Mouse (Mus musculus) heart, embryonic 10.5 days (tissue): Measurements from ENCODE around the gene Stpg3. TPM values are rescaled to one million over a fixed set of nuclear protein-coding genes. Genes with fewer than 3 reads are reported as not detected.

Experiments
- DNase-seq: peaks from one replicate; pipeline ENCODE4 v3.0.0-alpha.2; 2017; ENCODE audit warnings: low spot score
- H3K27ac ChIP-seq: fragments of 300-500 bp; sonication (generic); 2 replicates; pipeline ENCODE4 v1.5.1; 2016; ENCODE audit warnings: mild to moderate bottlenecking
- H3K27me3 ChIP-seq: fragments of 300-500 bp; sonication (generic); 2 replicates; pipeline ENCODE4 v1.6.1; 2016; ENCODE audit warnings: mild to moderate bottlenecking; ENCODE audit not compliant: poor library complexity, insufficient read depth, severe bottlenecking
- H3K36me3 ChIP-seq: fragments of 300-500 bp; sonication (generic); 2 replicates; pipeline ENCODE4 v1.6.1; 2016; ENCODE audit warnings: mild to moderate bottlenecking, moderate library complexity
- H3K4me1 ChIP-seq: fragments of 300-500 bp; sonication (generic); 2 replicates; pipeline ENCODE4 v1.6.1; 2016; ENCODE audit warnings: mild to moderate bottlenecking
- H3K4me3 ChIP-seq: fragments of 300-500 bp; sonication (generic); 2 replicates; pipeline ENCODE4 v1.5.1; 2016; ENCODE audit warnings: mild to moderate bottlenecking, moderate library complexity
- H3K9me3 ChIP-seq: fragments of 300-500 bp; sonication (generic); 2 replicates; pipeline ENCODE4 v1.6.1; 2016; ENCODE audit warnings: mild to moderate bottlenecking, moderate library complexity
- WGBS: fragments of 180-500 bp; shearing (Covaris S2); methylation state at CpG from one replicate; pipeline ENCODE4 v1.1.7; 2016; 5-methylcytosine and 5-hydroxymethylcytosine counted together
- polyA plus RNA-seq: library from polyadenylated mRNA; unstranded; fragments of >200 nt; fragmentation: Nextera tagmentation; extraction: Ambion mirVana; gene quantifications from 2 replicates; pipeline ENCODE4 v1.2.1, GENCODE M21; 2016

Stpg3 gene
- polyA plus RNA-seq, 1 experiment from 2014 or later, result 0.10 TPM

- 77% methylated on average over 17 of the region's 17 CpGs for WGBS
- Histone ChIP-seq H3K27ac (0 out of 2 replicates have a peak overlapping the region, but pooled peaks have one; percentile 79), H3K4me3 (0 out of 2 replicates have a peak overlapping the region, but pooled peaks have one; percentile 2), H3K27me3 (peaks cover 32% of the 10 kb centered on the region), H3K4me1 (peaks cover 48% of the 10 kb centered on the region), H3K36me3 (peaks cover 8% of the 10 kb centered on the region), H3K9me3 (no peaks in the 10 kb centered on the region)
- DNase-seq, result no peak
Measured at GRCm38 (mm10) chr2:25194486-25195171, 19.8 kb downstream of the Stpg3 start.

DNA sequence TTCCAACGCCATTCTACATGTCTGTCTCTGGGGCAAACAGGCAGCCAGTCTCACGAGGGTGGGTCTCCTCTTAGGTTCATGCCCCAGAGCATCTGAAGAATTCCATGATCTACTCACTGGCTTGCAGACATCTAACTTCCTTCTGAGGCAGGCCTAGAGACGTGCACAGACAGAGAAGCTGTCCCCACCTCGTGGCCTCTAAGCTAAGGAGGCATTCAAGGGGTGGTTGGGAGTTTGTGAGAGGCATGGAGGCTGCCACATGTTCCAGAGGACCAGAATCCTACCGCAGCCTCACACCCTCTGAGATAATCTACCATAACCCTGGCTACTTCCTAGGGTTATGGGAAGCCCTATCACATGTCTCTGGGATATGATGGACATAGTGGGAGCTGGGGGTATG lies 20.4 kb downstream of the Stpg3 start:
- no peaks in the 10 kb centered on the region for H3K9me3 ChIP-seq
- peaks cover 2% of the 10 kb centered on the region for H3K36me3 ChIP-seq
- peaks cover 32% of the 10 kb centered on the region for H3K27me3 ChIP-seq
- no peak for DNase-seq
- 0 out of 2 replicates have a peak overlapping the region, but pooled peaks have one; percentile 2 for H3K4me3 ChIP-seq
- WGBS, result 68% methylated on average over 5 of the region's 5 CpGs
- peaks cover 48% of the 10 kb centered on the region for H3K4me1 ChIP-seq
- H3K27ac ChIP-seq, result no peak overlapping the region

GRCm38 (mm10) chr2:25193330-25193770 lies 21.1 kb downstream of the Stpg3 start:
- Histone ChIP-seq H3K4me1 (peaks cover 48% of the 10 kb centered on the region), H3K27ac (no peak overlapping the region), H3K27me3 (peaks cover 32% of the 10 kb centered on the region), H3K9me3 (no peaks in the 10 kb centered on the region), H3K4me3 (no peak overlapping the region; the same call in 1 of the 2 replicates), H3K36me3 (no peaks in the 10 kb centered on the region; the same call in 1 of the 2 replicates)
- 3% methylated on average over 6 of the region's 6 CpGs for WGBS
- DNase-seq, result peak; percentile 91

DNA sequence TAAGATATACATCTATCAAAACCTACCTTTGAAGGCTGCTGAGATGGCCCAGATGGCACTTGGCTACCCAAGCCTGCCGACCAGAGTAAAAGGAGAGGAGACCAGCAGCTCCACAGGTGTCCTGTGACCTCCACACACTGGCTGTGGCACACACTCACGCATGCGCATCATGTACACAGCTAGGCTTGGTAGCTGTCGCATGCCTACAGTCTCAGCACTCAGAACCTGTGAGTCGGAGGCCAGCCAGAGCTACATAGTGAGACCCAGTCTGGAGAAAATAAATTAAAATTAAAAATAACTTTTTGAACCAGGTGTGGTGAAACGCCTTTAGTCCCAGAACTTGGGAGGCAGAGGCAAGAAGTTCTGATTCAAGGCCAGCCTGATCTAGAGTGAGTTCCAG lies 26.6 kb downstream of the Stpg3 start:
- Histone ChIP-seq H3K27ac (no peak overlapping the region), H3K4me3 (no peak overlapping the region), H3K36me3 (no peaks in the 10 kb centered on the region), H3K27me3 (peaks cover 39% of the 10 kb centered on the region), H3K4me1 (peaks cover 12% of the 10 kb centered on the region), H3K9me3 (no peaks in the 10 kb centered on the region)
- no peak for DNase-seq
- 79% methylated on average over 6 of the region's 6 CpGs for WGBS

DNA sequence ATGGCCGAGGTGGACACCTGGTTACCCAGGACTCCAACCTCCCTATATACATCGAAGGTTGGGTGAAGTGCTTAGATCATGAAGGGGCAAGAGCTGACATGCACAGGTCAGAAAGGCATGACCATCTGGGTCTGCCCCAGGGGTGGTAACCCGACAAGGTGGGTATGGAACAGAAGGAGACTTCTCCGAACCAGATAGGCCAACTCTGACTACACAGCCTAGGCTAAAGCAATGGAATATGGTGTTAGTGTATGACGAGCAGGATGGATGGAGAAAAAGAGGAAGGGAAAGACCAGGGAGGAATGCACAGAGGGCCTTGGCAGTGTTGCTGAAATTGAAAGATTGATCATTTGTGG lies 27.9 kb downstream of the Stpg3 start:
- Histone ChIP-seq H3K27ac (peak overlapping the region; percentile 83; the same call in 1 of the 2 replicates), H3K4me1 (peaks cover 19% of the 10 kb centered on the region), H3K36me3 (no peaks in the 10 kb centered on the region), H3K27me3 (peaks cover 45% of the 10 kb centered on the region), H3K9me3 (no peaks in the 10 kb centered on the region), H3K4me3 (peak overlapping the region; percentile 70)
- 29% methylated on average over 5 of the region's 5 CpGs for WGBS
- DNase-seq, result no peak

- peaks cover 51% of the 10 kb centered on the region for H3K27me3 ChIP-seq
- H3K9me3 ChIP-seq, result no peaks in the 10 kb centered on the region
- H3K4me3 ChIP-seq, result peak overlapping the region; percentile 70
- DNase-seq, result peak; percentile 87
- under 1% methylated on average over 64 of the region's 64 CpGs for WGBS
- H3K27ac ChIP-seq, result peak overlapping the region; percentile 83
- H3K4me1 ChIP-seq, result peaks cover 25% of the 10 kb centered on the region
- H3K36me3 ChIP-seq, result no peaks in the 10 kb centered on the region
Measured at GRCm38 (mm10) chr2:25185625-25186574, 28.5 kb downstream of the Stpg3 start.

GRCm38 (mm10) chr2:25184496-25184895 lies 29.9 kb downstream of the Stpg3 start:
- Histone ChIP-seq H3K4me1 (peaks cover 32% of the 10 kb centered on the region), H3K27ac (no peak overlapping the region), H3K9me3 (no peaks in the 10 kb centered on the region), H3K4me3 (no peak overlapping the region), H3K27me3 (peaks cover 61% of the 10 kb centered on the region), H3K36me3 (no peaks in the 10 kb centered on the region)
- WGBS, result 91% methylated on average over 7 of the region's 7 CpGs
- DNase-seq, result no peak

- no peak for DNase-seq
- WGBS, result 73% methylated on average over 2 of the region's 2 CpGs
- Histone ChIP-seq H3K27me3 (peaks cover 73% of the 10 kb centered on the region), H3K27ac (no peak overlapping the region), H3K4me3 (no peak overlapping the region), H3K36me3 (no peaks in the 10 kb centered on the region), H3K9me3 (no peaks in the 10 kb centered on the region), H3K4me1 (peaks cover 38% of the 10 kb centered on the region)
Measured at GRCm38 (mm10) chr2:25183336-25183735, 31.1 kb downstream of the Stpg3 start.

DNA sequence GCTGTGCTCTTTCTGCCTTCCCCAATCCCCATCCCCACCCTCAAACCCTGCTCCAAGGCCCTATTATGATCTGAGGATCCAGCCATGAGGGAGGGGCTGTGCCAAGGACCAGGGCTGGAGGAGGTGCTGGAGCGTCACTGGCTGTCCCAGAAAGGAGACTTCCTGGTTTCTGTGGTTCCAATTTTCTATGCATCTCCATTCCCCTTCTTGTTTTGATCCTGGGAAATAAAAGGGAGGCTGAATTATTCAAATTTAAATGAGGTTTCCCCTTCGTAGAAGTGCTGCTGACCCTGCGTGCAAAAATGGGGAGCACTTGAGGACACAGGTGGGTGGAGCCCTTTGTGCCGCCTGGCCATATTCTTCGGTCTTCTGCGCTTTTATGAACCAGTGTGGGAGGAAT lies 31.8 kb downstream of the Stpg3 start:
- H3K9me3 ChIP-seq, result no peaks in the 10 kb centered on the region
- WGBS, result 25% methylated on average over 6 of the region's 6 CpGs
- H3K4me1 ChIP-seq, result peaks cover 45% of the 10 kb centered on the region
- H3K27ac ChIP-seq, result no peak overlapping the region
- H3K36me3 ChIP-seq, result no peaks in the 10 kb centered on the region
- H3K27me3 ChIP-seq, result peaks cover 79% of the 10 kb centered on the region
- no peak for DNase-seq
- peak overlapping the region; percentile 73; the same call in 1 of the 2 replicates for H3K4me3 ChIP-seq

DNA sequence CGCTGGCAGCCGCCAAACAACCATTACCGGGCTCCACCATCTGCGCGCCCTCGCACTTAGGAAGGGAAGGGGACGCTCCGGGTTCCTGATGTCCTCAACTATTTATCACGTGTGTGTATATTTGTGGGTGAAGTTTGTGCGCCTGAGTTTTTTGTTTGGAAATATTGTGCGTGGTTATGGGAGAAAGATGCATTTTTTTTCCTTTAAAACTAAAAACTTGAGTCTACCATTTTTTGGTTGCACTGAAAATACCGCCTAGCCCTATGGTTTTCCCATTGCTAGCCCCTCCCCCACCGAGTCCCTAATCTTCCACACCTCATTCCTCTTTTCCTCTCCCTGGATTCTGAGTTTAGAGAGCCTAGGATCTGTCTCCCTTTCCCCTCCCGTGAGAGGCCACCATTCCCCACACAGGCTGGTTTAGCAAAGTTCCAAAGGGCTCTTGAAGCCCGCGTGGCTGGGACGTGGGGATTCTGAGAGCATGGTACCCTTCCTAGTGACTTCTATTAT lies 32.5 kb downstream of the Stpg3 start:
- Histone ChIP-seq H3K27me3 (peaks cover 81% of the 10 kb centered on the region), H3K27ac (peak overlapping the region; percentile 83), H3K36me3 (no peaks in the 10 kb centered on the region), H3K9me3 (no peaks in the 10 kb centered on the region), H3K4me3 (peak overlapping the region; percentile 73), H3K4me1 (peaks cover 52% of the 10 kb centered on the region)
- no peak for DNase-seq
- under 1% methylated on average over 17 of the region's 17 CpGs for WGBS

- Histone ChIP-seq H3K9me3 (no peaks in the 10 kb centered on the region), H3K36me3 (no peaks in the 10 kb centered on the region), H3K27me3 (peaks cover 83% of the 10 kb centered on the region), H3K27ac (peak overlapping the region; percentile 83), H3K4me3 (peak overlapping the region; percentile 73), H3K4me1 (peaks cover 58% of the 10 kb centered on the region)
- 0% methylated on average over 100 of the region's 100 CpGs for WGBS
- DNase-seq, result no peak
Measured at GRCm38 (mm10) chr2:25180973-25181890, 33.2 kb downstream of the Stpg3 start.

- Histone ChIP-seq H3K9me3 (no peaks in the 10 kb centered on the region), H3K27ac (peak within 1 kb of the TSS; percentile 83), H3K36me3 (no peaks in the 10 kb centered on the region), H3K27me3 (peaks cover 89% of the 10 kb centered on the region), H3K4me1 (peaks cover 56% of the 10 kb centered on the region), H3K4me3 (peak within 1 kb of the TSS; percentile 73)
- WGBS, result under 1% methylated on average over 35 of the region's 35 CpGs
- DNase-seq, result peak; percentile 98
Measured at GRCm38 (mm10) chr2:25180478-25180903, 33.9 kb downstream of the Stpg3 start, which contains the start of gene Nrarp. TSS of gene Nrarp (plus strand) at chr2:25180758.
